Mouse (Mus musculus): Measurements from ENCODE around the gene Snapc5. TPM values are rescaled to one million over a fixed set of nuclear protein-coding genes. Genes with fewer than 3 reads are reported as not detected.

Snapc5 gene
- total and polyA plus RNA-seq, 3 experiments: 12.1 to 23.2 (median 22.8) TPM

- Histone ChIP-seq H3K4me3 (peak overlapping the region; percentile 91), H3K9ac (ENCODE audit: low read depth, low read length) (peak overlapping the region; percentile 36), H3K27me3 (ENCODE audit: control insufficient read depth, insufficient read depth, low read length) (no peaks in the 10 kb centered on the region), H3K27ac (peak overlapping the region; percentile 98), H3K36me3 (ENCODE audit: control insufficient read depth, insufficient read depth, low read length) (peaks cover 5% of the 10 kb centered on the region), H3K4me1 (ENCODE audit: control insufficient read depth, insufficient read depth, low read length) (peaks cover 2% of the 10 kb centered on the region), H3K79me2 (replicated peaks; ENCODE audit: control insufficient read depth, insufficient read depth, low read length) (no peaks in the 10 kb centered on the region; the same call in 1 of the 2 replicates)
- intact Hi-C loops (cut with DNase I): no loop called here
- DNase-seq: no peak
- TF ChIP-seq EP300 (IDR thresholded peaks at IDR 0.05; ENCODE audit: insufficient read depth, low read depth, low read length) (no peak), POLR2A (IDR thresholded peaks at IDR 0.05; ENCODE audit: insufficient read depth, low read depth, low read length) (no peak), CTCF (IDR thresholded peaks at IDR 0.05) (peak; percentile 27)
- 2% methylated on average over 18 of the region's 18 CpGs for WGBS
Measured at GRCm38 (mm10) chr9:64172145-64172815, 6.8 kb upstream of the Snapc5 start.

GRCm38 (mm10) chr9:64172816-64173665 lies 6.0 kb upstream of the Snapc5 start, which contains the start of the genes Zwilch and Rpl4:
TSS of gene Zwilch (minus strand) at chr9:64173104.
TSS of gene Rpl4 (plus strand) at chr9:64173375.
- peak within 1 kb of the TSS; percentile 91 for H3K4me3 ChIP-seq
- peak within 1 kb of the TSS; percentile 98 for H3K27ac ChIP-seq
- WGBS: under 1% methylated on average over 42 of the region's 42 CpGs
- H3K4me1 ChIP-seq (ENCODE audit: control insufficient read depth, insufficient read depth, low read length): peaks cover 2% of the 10 kb centered on the region
- peaks cover 6% of the 10 kb centered on the region for H3K36me3 ChIP-seq (ENCODE audit: control insufficient read depth, insufficient read depth, low read length)
- peak within 1 kb of the TSS; percentile 85 for H3K9ac ChIP-seq (ENCODE audit: low read depth, low read length)
- TF ChIP-seq EP300 (IDR thresholded peaks at IDR 0.05; ENCODE audit: insufficient read depth, low read depth, low read length) (peak; percentile 48; the same call in 1 of the 2 replicates), POLR2A (IDR thresholded peaks at IDR 0.05; ENCODE audit: insufficient read depth, low read depth, low read length) (peak; percentile 98), CTCF (IDR thresholded peaks at IDR 0.05) (no peak)
- no peaks in the 10 kb centered on the region for H3K27me3 ChIP-seq (ENCODE audit: control insufficient read depth, insufficient read depth, low read length)
- intact Hi-C loops (cut with DNase I): no loop called here
- H3K79me2 ChIP-seq (replicated peaks; ENCODE audit: control insufficient read depth, insufficient read depth, low read length): no peaks in the 10 kb centered on the region; the same call in 1 of the 2 replicates
- DNase-seq: peak; percentile 83 to 85

GRCm38 (mm10) chr9:64173666-64174220 lies 5.3 kb upstream of the Snapc5 start:
- Histone ChIP-seq H3K27me3 (ENCODE audit: control insufficient read depth, insufficient read depth, low read length) (no peaks in the 10 kb centered on the region), H3K79me2 (replicated peaks; ENCODE audit: control insufficient read depth, insufficient read depth, low read length) (no peaks in the 10 kb centered on the region; the same call in 1 of the 2 replicates), H3K4me3 (peak overlapping the region; percentile 91), H3K9ac (ENCODE audit: low read depth, low read length) (peak overlapping the region; percentile 85), H3K36me3 (ENCODE audit: control insufficient read depth, insufficient read depth, low read length) (peaks cover 12% of the 10 kb centered on the region), H3K4me1 (ENCODE audit: control insufficient read depth, insufficient read depth, low read length) (peaks cover 4% of the 10 kb centered on the region), H3K27ac (peak overlapping the region; percentile 98)
- WGBS: under 1% methylated on average over 16 of the region's 16 CpGs
- intact Hi-C loops (cut with DNase I): no loop called here
- DNase-seq: no peak
- TF ChIP-seq EP300 (IDR thresholded peaks at IDR 0.05; ENCODE audit: insufficient read depth, low read depth, low read length) (no peak), POLR2A (IDR thresholded peaks at IDR 0.05; ENCODE audit: insufficient read depth, low read depth, low read length) (no peak), CTCF (IDR thresholded peaks at IDR 0.05) (no peak)

GRCm38 (mm10) chr9:64174341-64174740 lies 4.7 kb upstream of the Snapc5 start:
- peaks cover 13% of the 10 kb centered on the region for H3K36me3 ChIP-seq (ENCODE audit: control insufficient read depth, insufficient read depth, low read length)
- no peak overlapping the region for H3K9ac ChIP-seq (ENCODE audit: low read depth, low read length)
- no peak for DNase-seq
- no peaks in the 10 kb centered on the region; the same call in 1 of the 2 replicates for H3K79me2 ChIP-seq (replicated peaks; ENCODE audit: control insufficient read depth, insufficient read depth, low read length)
- peak overlapping the region; percentile 91 for H3K4me3 ChIP-seq
- intact Hi-C loops (cut with DNase I): no loop called here
- no peak overlapping the region for H3K27ac ChIP-seq
- H3K4me1 ChIP-seq (ENCODE audit: control insufficient read depth, insufficient read depth, low read length): peaks cover 4% of the 10 kb centered on the region
- no peaks in the 10 kb centered on the region for H3K27me3 ChIP-seq (ENCODE audit: control insufficient read depth, insufficient read depth, low read length)
- TF ChIP-seq POLR2A (IDR thresholded peaks at IDR 0.05; ENCODE audit: insufficient read depth, low read depth, low read length) (no peak), CTCF (IDR thresholded peaks at IDR 0.05) (no peak), EP300 (IDR thresholded peaks at IDR 0.05; ENCODE audit: insufficient read depth, low read depth, low read length) (no peak)

GRCm38 (mm10) chr9:64174766-64175165 lies 4.3 kb upstream of the Snapc5 start:
- H3K4me3 ChIP-seq: no peak overlapping the region
- H3K27ac ChIP-seq: no peak overlapping the region
- no peak overlapping the region for H3K9ac ChIP-seq (ENCODE audit: low read depth, low read length)
- intact Hi-C loops (cut with DNase I): no loop called here
- no peak for DNase-seq
- no peaks in the 10 kb centered on the region for H3K27me3 ChIP-seq (ENCODE audit: control insufficient read depth, insufficient read depth, low read length)
- peaks cover 4% of the 10 kb centered on the region for H3K4me1 ChIP-seq (ENCODE audit: control insufficient read depth, insufficient read depth, low read length)
- TF ChIP-seq EP300 (IDR thresholded peaks at IDR 0.05; ENCODE audit: insufficient read depth, low read depth, low read length) (no peak), CTCF (IDR thresholded peaks at IDR 0.05) (no peak), POLR2A (IDR thresholded peaks at IDR 0.05; ENCODE audit: insufficient read depth, low read depth, low read length) (no peak)
- H3K36me3 ChIP-seq (ENCODE audit: control insufficient read depth, insufficient read depth, low read length): peaks cover 13% of the 10 kb centered on the region
- 33% methylated on average over 8 of the region's 8 CpGs for WGBS
- no peaks in the 10 kb centered on the region; the same call in 1 of the 2 replicates for H3K79me2 ChIP-seq (replicated peaks; ENCODE audit: control insufficient read depth, insufficient read depth, low read length)

All from heart, adult 2 months (tissue).